Mouse (Mus musculus): Measurements from ENCODE around the gene Scube1. TPM values are rescaled to one million over a fixed set of nuclear protein-coding genes. Genes with fewer than 3 reads are reported as not detected.

Gene Scube1
- polyA plus RNA-seq, 1 experiment, result not detected

DNA sequence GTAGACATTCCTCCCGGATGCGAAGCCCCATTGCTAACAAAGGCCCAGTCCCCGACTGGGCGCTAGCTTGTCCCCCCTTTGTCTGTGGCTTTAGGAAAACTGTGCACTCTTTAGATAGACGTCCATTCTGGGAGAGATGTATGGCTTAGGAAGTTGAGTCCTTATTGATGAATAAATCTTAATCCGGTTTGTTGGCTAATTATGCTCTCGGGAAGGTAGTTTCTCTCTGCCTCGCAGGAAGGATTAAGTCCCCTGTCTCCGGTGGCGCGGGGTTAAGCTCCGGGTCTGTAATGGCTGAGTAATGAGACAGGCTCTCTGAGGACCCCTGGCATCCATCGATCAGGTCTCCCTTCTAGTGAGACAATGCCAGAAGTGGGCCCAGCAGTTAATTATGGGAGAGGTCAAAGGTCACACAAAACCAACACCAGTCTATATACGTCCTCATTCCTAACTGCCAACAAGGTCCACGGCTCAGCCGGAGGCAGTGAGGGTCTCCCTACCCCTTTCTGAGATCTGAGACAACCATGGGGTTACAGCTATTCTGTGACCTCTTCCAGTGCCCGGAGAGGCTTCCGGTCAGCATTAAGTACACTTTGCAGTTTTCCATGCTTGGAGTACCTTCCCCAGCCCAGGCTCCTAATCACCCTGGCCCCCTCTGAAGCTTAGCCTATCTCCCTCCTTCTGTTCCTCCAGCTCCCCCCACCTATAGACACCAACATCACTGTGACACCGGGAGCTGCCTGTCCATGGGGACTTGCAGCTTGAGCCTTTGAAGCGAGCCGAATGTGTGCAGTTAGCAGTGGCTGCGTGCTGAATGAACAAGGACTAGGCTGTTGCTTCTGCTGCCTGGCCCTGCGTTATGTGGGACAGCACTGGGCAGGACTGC lies 14.7 kb downstream of the Scube1 start:
- no peaks in the 10 kb centered on the region for H3K79me3 ChIP-seq (ENCODE audit: low read depth)
- H3K36me3 ChIP-seq (ENCODE audit: control insufficient read depth, insufficient read depth), result no peaks in the 10 kb centered on the region
- TF ChIP-seq CEBPB (IDR thresholded peaks at IDR 0.05; ENCODE audit: low read depth) (no peak), USF1 (IDR thresholded peaks at IDR 0.05; ENCODE audit: low read depth) (no peak), MYOD1 (IDR thresholded peaks at IDR 0.05; ENCODE audit: control insufficient read depth, insufficient read length, low read depth) (no peak), MYOG (IDR thresholded peaks at IDR 0.05; ENCODE audit: control insufficient read depth, extremely low read depth, insufficient read length) (no peak), CTCF (IDR thresholded peaks at IDR 0.05; ENCODE audit: control insufficient read depth, insufficient read depth, insufficient read length) (no peak)
- peaks cover 83% of the 10 kb centered on the region for H3K27me3 ChIP-seq (ENCODE audit: control insufficient read depth, insufficient read depth, insufficient read length)
- H3K4me3 ChIP-seq (ENCODE audit: insufficient read depth, poor library complexity, severe bottlenecking), result no peak overlapping the region
- no peak overlapping the region for H3ac ChIP-seq (ENCODE audit: control insufficient read depth, insufficient read length, low read depth)
- H3K79me2 ChIP-seq (ENCODE audit: control insufficient read depth, insufficient read depth), result no peaks in the 10 kb centered on the region

DNA sequence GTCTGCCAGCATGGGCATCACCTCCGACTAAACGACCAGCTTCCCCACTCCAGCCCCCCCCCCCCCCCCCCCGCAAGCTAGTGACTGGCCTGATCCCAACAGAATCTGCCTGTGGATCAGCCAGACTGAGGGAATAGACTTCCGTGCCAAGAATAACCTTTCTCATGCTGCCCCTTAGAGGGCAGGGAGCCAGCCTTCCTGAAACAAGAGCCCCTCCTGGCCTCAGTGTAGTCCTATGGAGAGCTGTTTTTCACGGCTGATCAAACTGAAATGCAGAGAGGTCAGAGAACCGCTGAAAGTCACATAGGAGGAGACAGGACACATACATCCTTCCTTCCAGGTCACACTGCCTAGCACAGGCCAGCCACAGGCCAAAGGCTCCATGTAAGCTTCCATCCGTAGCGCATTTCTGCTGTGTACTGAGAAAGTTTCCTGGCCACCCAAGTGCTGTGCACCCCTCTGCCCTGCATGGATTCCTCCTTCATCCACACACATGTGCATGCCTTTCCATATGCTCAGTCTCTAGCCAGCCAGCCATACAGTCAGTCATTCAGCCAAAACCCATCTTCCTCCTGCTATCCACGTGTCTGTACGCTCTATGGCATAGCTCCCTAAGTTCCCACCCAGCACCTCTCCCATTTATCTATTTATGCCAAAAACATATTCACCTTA lies 18.2 kb downstream of the Scube1 start:
- no peak for TF ChIP-seq MAX (IDR thresholded peaks at IDR 0.05)
- no peak for TF ChIP-seq MYOG (IDR thresholded peaks at IDR 0.05; ENCODE audit: control insufficient read depth, extremely low read depth, insufficient read length)
- no peak for TF ChIP-seq MYOD1 (IDR thresholded peaks at IDR 0.05; ENCODE audit: control insufficient read depth, insufficient read length, low read depth)
- no peak for TF ChIP-seq USF1 (IDR thresholded peaks at IDR 0.05; ENCODE audit: low read depth)
- TF ChIP-seq CEBPB (IDR thresholded peaks at IDR 0.05; ENCODE audit: low read depth), result no peak
- no peak for TF ChIP-seq FOSL1 (IDR thresholded peaks at IDR 0.05; ENCODE audit: insufficient read depth, low read length, poor library complexity, severe bottlenecking)
- TF ChIP-seq CTCF (IDR thresholded peaks at IDR 0.05; ENCODE audit: control insufficient read depth, insufficient read depth, insufficient read length), result no peak
- Histone ChIP-seq H3ac (ENCODE audit: control insufficient read depth, insufficient read length, low read depth) (no peak overlapping the region), H3K79me3 (ENCODE audit: low read depth) (no peaks in the 10 kb centered on the region), H3K4me3 (ENCODE audit: insufficient read depth, poor library complexity, severe bottlenecking) (no peak overlapping the region), H3K79me2 (ENCODE audit: control insufficient read depth, insufficient read depth) (no peaks in the 10 kb centered on the region), H3K36me3 (ENCODE audit: control insufficient read depth, insufficient read depth) (no peaks in the 10 kb centered on the region), H3K27me3 (ENCODE audit: control insufficient read depth, insufficient read depth, insufficient read length) (peaks cover 73% of the 10 kb centered on the region)

GRCm38 (mm10) chr15:83700593-83700923 lies 24.3 kb downstream of the Scube1 start:
- no peak overlapping the region for H3ac ChIP-seq (ENCODE audit: control insufficient read depth, insufficient read length, low read depth)
- peaks cover 84% of the 10 kb centered on the region for H3K27me3 ChIP-seq (ENCODE audit: control insufficient read depth, insufficient read depth, insufficient read length)
- TF ChIP-seq MYOD1 (IDR thresholded peaks at IDR 0.05; ENCODE audit: control insufficient read depth, insufficient read length, low read depth) (no peak), CTCF (IDR thresholded peaks at IDR 0.05; ENCODE audit: control insufficient read depth, insufficient read depth, insufficient read length) (no peak), MAX (IDR thresholded peaks at IDR 0.05) (no peak), MYOG (IDR thresholded peaks at IDR 0.05; ENCODE audit: control insufficient read depth, extremely low read depth, insufficient read length) (no peak), USF1 (IDR thresholded peaks at IDR 0.05; ENCODE audit: low read depth) (no peak), FOSL1 (IDR thresholded peaks at IDR 0.05; ENCODE audit: insufficient read depth, low read length, poor library complexity, severe bottlenecking) (no peak), CEBPB (IDR thresholded peaks at IDR 0.05; ENCODE audit: low read depth) (no peak)
- no peaks in the 10 kb centered on the region for H3K79me3 ChIP-seq (ENCODE audit: low read depth)
- H3K4me3 ChIP-seq (ENCODE audit: insufficient read depth, poor library complexity, severe bottlenecking), result no peak overlapping the region
- no peaks in the 10 kb centered on the region for H3K79me2 ChIP-seq (ENCODE audit: control insufficient read depth, insufficient read depth)
- H3K36me3 ChIP-seq (ENCODE audit: control insufficient read depth, insufficient read depth), result no peaks in the 10 kb centered on the region

DNA sequence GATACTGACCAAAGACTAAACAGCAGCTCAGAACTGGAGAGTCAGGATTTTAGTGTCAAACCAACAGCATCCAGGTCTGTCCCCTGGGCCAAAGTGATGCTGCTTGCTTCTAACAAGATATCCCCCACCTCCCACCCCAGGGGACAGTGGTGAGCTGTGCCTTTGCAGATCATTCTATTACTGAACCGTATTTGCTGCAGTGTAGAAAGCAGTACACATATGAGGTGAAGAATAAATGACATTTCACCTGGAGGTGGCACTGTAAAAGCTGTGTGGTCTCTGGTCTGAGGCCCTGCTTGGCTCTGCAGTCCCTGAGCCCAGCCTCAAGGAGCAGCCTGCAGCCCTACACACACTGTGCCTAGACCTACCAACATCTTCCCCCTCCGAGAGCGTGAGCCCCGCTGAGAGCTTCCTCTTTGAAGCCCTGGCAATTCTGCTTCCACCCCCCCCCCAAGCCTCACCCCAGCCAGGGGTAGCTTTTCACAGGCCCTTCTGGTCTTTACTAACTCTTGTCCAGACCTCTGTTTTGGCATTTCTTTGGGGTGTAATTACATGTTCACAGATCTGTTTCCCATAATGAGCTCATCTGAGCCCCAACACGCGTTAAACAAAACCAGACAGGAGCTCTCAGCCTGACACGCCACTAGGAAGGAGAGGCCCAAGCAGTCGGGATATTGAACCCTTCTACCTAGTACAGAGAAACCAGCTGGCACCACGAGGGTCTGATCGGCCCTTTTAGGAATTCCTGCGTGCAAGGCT lies 24.8 kb downstream of the Scube1 start:
- TF ChIP-seq MAX (IDR thresholded peaks at IDR 0.05), result no peak
- TF ChIP-seq MYOD1 (IDR thresholded peaks at IDR 0.05; ENCODE audit: control insufficient read depth, insufficient read length, low read depth), result no peak
- no peak for TF ChIP-seq USF1 (IDR thresholded peaks at IDR 0.05; ENCODE audit: low read depth)
- TF ChIP-seq CTCF (IDR thresholded peaks at IDR 0.05; ENCODE audit: control insufficient read depth, insufficient read depth, insufficient read length), result no peak
- TF ChIP-seq MYOG (IDR thresholded peaks at IDR 0.05; ENCODE audit: control insufficient read depth, extremely low read depth, insufficient read length), result no peak
- TF ChIP-seq CEBPB (IDR thresholded peaks at IDR 0.05; ENCODE audit: low read depth), result no peak
- no peak for TF ChIP-seq FOSL1 (IDR thresholded peaks at IDR 0.05; ENCODE audit: insufficient read depth, low read length, poor library complexity, severe bottlenecking)
- H3K27me3 ChIP-seq (ENCODE audit: control insufficient read depth, insufficient read depth, insufficient read length), result peaks cover 84% of the 10 kb centered on the region
- H3K4me3 ChIP-seq (ENCODE audit: insufficient read depth, poor library complexity, severe bottlenecking), result no peak overlapping the region
- no peaks in the 10 kb centered on the region for H3K79me2 ChIP-seq (ENCODE audit: control insufficient read depth, insufficient read depth)
- no peak overlapping the region for H3ac ChIP-seq (ENCODE audit: control insufficient read depth, insufficient read length, low read depth)
- H3K79me3 ChIP-seq (ENCODE audit: low read depth), result no peaks in the 10 kb centered on the region
- no peaks in the 10 kb centered on the region for H3K36me3 ChIP-seq (ENCODE audit: control insufficient read depth, insufficient read depth)

DNA sequence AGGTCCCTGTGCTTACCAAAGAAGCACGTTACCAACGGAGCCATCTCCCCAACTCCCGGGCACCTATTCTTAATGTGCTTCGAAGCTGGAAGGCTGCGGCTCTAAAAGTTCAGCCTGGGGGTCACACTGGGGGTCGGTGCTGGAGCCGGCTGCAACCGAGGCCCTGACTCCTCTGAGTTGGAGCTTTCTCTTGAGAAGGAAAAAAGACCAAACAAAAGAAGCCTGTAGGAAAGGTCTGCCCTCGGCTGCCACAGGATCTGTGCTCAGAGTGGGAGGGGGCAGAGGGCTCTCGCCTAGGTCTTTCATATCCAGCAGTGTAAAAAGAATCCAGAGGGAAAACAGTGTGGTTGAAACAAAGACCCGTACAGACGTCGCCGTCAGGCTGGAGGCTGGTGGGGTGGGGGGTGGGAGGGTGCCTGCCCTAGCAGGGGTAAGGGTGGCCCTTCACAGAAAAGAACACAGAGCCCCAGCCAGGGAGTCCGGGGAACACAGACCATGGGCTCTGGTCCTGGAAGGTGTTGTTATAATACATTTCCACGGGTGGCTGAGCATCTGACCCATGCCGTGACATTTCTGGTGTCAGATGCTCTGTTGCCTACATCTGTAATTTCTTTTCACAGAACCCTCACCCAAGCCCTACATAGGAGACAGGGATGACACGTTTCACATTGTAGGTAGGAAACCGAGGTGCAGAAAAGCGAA lies 25.5 kb downstream of the Scube1 start:
- H3ac ChIP-seq (ENCODE audit: control insufficient read depth, insufficient read length, low read depth), result no peak overlapping the region
- no peaks in the 10 kb centered on the region for H3K36me3 ChIP-seq (ENCODE audit: control insufficient read depth, insufficient read depth)
- no peak overlapping the region for H3K4me3 ChIP-seq (ENCODE audit: insufficient read depth, poor library complexity, severe bottlenecking)
- no peak for TF ChIP-seq USF1 (IDR thresholded peaks at IDR 0.05; ENCODE audit: low read depth)
- TF ChIP-seq MAX (IDR thresholded peaks at IDR 0.05), result no peak
- no peak for TF ChIP-seq CTCF (IDR thresholded peaks at IDR 0.05; ENCODE audit: control insufficient read depth, insufficient read depth, insufficient read length)
- TF ChIP-seq CEBPB (IDR thresholded peaks at IDR 0.05; ENCODE audit: low read depth), result no peak
- no peak for TF ChIP-seq FOSL1 (IDR thresholded peaks at IDR 0.05; ENCODE audit: insufficient read depth, low read length, poor library complexity, severe bottlenecking)
- TF ChIP-seq MYOG (IDR thresholded peaks at IDR 0.05; ENCODE audit: control insufficient read depth, extremely low read depth, insufficient read length), result no peak
- no peaks in the 10 kb centered on the region for H3K79me2 ChIP-seq (ENCODE audit: control insufficient read depth, insufficient read depth)
- no peaks in the 10 kb centered on the region for H3K79me3 ChIP-seq (ENCODE audit: low read depth)
- peaks cover 83% of the 10 kb centered on the region for H3K27me3 ChIP-seq (ENCODE audit: control insufficient read depth, insufficient read depth, insufficient read length)
